Mouse (Mus musculus) small intestine, adult 2 months (tissue): ENCODE results near the gene Mark4. TPM values are rescaled to one million over a fixed set of nuclear protein-coding genes. Genes with fewer than 3 reads are reported as not detected.

Source experiments
- H3K27ac ChIP-seq: fragments of 200-500 bp; 2 replicates; pipeline ENCODE4 v1.5.1; 2012; ENCODE audit warnings: low read depth, low read length, control low read depth, inconsistent platforms; ENCODE audit not compliant: insufficient read depth
- H3K27me3 ChIP-seq: fragments of 200-500 bp; 2 replicates; pipeline ENCODE4 v1.6.1; 2012; ENCODE audit warnings: mild to moderate bottlenecking, moderate library complexity, low read length, inconsistent platforms; ENCODE audit not compliant: control insufficient read depth, insufficient read depth
- H3K36me3 ChIP-seq: fragments of 200-500 bp; 2 replicates; pipeline ENCODE4 v1.6.1; 2012; ENCODE audit warnings: mild to moderate bottlenecking, low read length, control low read depth, inconsistent platforms; ENCODE audit not compliant: control insufficient read depth, insufficient read depth
- H3K4me1 ChIP-seq: fragments of 200-500 bp; 2 replicates; pipeline ENCODE4 v1.6.1; 2012; ENCODE audit warnings: low read length, inconsistent platforms, mixed read lengths; ENCODE audit not compliant: control insufficient read depth, insufficient read depth, insufficient read length
- H3K4me3 ChIP-seq: fragments of 200-500 bp; 2 replicates; pipeline ENCODE4 v1.5.1; 2012; ENCODE audit warnings: low read depth, mild to moderate bottlenecking, control low read depth, inconsistent platforms, low read length, moderate library complexity
- CTCF ChIP-seq: fragments of 200-500 bp; IDR thresholded peaks from 2 replicates; pipeline ENCODE4 v1.5.1; 2012; ENCODE audit warnings: low read depth, mild to moderate bottlenecking, control low read depth, inconsistent platforms, low read length, moderate library complexity, mixed read lengths; ENCODE audit not compliant: insufficient replicate concordance, insufficient read length; ENCODE audit errors: extremely low read depth
- POLR2A ChIP-seq: fragments of 200-500 bp; IDR thresholded peaks from 2 replicates; pipeline ENCODE4 v1.6.1; 2012; ENCODE audit warnings: low read depth, mild to moderate bottlenecking, control low read depth, inconsistent platforms, low read length, moderate library complexity
- WGBS: fragments of 180-500 bp; shearing (Covaris S2); methylation state at CpG from one replicate; pipeline ENCODE4 v1.1.7; 2018; 5-methylcytosine and 5-hydroxymethylcytosine counted together
- polyA plus RNA-seq: library from polyadenylated mRNA; depleted of rRNA; stranded (reverse); fragments of >200 nt; gene quantifications from 2 replicates; pipeline ENCODE4 v1.2.3, GENCODE M21; 2012

The Mark4 gene
- polyA plus RNA-seq, 1 experiment = 27.4 TPM

DNA sequence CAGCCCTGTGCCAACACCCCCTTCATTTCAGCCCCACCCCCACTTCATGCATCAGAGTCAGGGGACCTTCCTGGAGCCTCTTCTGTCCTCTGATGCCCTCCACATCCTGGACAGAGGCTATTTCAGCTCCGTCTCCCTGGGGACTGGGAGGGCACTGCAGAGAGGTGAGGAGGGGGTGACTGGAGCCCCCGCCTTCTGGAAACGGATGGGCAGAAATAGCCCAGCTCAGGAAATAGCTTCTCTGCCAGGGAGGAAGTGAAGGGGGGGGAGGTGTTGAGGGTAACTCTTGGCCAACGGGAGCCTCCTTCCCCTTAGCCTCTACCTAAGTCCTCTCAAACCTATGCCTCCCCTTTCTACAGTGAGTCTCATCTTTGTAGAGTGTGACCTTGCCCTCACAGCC, 13.8 kb upstream of the Mark4 start:
- H3K4me3 ChIP-seq = no peak overlapping the region
- H3K27ac ChIP-seq = no peak overlapping the region
- peaks cover 32% of the 10 kb centered on the region for H3K27me3 ChIP-seq
- H3K4me1 ChIP-seq = peaks cover 3% of the 10 kb centered on the region; the same call in 1 of the 2 replicates
- TF ChIP-seq POLR2A (no peak), CTCF (no peak)
- no peaks in the 10 kb centered on the region for H3K36me3 ChIP-seq
- WGBS = 36% methylated on average over 4 of the region's 4 CpGs

DNA sequence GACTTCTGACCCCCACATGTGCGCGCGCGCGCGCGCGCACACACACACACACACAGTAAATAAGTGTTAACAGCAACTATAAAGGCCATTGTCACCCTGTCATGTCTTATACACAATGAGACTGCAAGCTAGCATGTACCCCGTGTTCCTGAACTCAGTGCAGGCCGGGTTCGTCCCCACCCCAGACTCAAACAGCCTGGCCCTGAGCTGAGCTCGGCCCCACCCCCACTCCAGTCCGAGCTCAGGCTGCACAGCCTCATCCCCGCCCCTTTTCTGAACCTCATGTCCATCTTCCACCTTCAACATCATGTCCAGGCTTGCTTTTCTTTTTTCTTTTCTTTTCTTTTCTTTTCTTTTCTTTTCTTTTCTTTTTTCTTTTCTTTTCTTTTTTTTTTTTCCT, 11.7 kb upstream of the Mark4 start:
- Histone ChIP-seq H3K27ac (no peak overlapping the region), H3K36me3 (no peaks in the 10 kb centered on the region), H3K27me3 (peaks cover 29% of the 10 kb centered on the region), H3K4me3 (no peak overlapping the region), H3K4me1 (peaks cover 3% of the 10 kb centered on the region; the same call in 1 of the 2 replicates)
- TF ChIP-seq POLR2A (no peak), CTCF (no peak)
- 18% methylated on average over 14 of the region's 14 CpGs for WGBS

DNA sequence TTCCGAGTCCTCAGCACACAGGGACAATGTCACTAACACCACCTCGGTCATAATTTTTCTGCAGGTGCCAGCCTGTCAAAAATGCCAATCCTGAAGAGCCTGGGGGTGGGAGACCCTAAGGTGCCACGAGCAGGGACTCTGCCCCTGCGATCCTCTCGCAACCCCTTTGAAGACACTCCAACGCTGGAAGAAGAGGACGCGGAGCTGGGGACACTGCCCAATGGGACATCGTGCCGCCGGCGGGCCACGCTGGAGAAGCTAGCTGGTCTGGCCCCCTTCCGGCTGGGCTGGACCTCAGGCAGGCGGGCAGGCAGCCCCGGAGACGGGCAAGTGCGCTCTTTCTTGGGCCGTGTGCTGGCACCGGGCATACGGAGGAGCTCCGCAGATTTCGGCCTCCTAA, 10.8 kb upstream of the Mark4 start:
- H3K4me1 ChIP-seq = peaks cover 2% of the 10 kb centered on the region; the same call in 1 of the 2 replicates
- H3K4me3 ChIP-seq = no peak overlapping the region
- H3K27ac ChIP-seq = no peak overlapping the region
- 40% methylated on average over 23 of the region's 23 CpGs for WGBS
- TF ChIP-seq CTCF (no peak), POLR2A (no peak)
- no peaks in the 10 kb centered on the region for H3K36me3 ChIP-seq
- peaks cover 23% of the 10 kb centered on the region for H3K27me3 ChIP-seq

DNA sequence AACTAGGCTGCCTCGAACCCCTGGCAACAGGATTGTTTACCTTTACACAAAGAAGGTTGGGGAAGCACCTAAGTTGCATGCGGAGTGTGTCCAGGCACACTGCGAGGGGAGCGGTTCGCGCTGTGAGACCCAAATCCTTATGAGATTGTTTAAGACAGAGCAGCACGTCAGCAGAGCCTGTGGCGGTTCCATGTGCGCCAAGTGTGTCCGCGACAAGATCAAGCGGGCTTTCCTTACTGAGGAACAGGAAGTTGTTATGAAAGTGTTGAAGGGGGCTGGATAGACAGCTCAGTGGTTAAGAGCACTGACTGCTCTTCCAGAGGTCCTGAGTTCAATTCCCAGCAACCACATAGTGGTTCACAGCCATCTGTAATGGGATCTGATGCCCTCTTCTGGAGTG, 9.7 kb upstream of the Mark4 start:
- TF ChIP-seq POLR2A (no peak), CTCF (no peak)
- WGBS = 60% methylated on average over 12 of the region's 12 CpGs
- Histone ChIP-seq H3K27me3 (peaks cover 18% of the 10 kb centered on the region), H3K4me1 (no peaks in the 10 kb centered on the region), H3K4me3 (no peak overlapping the region), H3K36me3 (no peaks in the 10 kb centered on the region), H3K27ac (no peak overlapping the region)

DNA sequence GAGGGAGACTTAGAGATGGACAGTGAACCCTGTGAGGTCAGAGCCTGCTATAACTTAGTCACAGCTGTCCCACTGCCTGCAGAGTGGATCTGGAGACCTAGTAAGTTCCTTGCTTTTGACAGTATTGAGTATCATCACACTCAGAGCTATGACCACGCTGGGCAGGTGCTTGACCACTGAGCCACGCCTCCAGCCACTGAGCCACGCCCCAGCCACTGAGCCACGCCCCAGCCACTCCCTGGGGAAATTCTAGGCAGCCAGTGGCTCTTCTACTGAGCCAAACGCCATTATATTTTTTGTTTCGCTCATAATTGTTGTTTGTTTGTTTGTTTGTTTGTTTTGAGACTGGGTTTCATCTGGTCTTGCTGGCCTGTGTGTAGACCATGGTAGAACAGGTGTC, 9.0 kb upstream of the Mark4 start:
- TF ChIP-seq CTCF = no peak
- no peak for TF ChIP-seq POLR2A
- Histone ChIP-seq H3K27ac (no peak overlapping the region), H3K36me3 (no peaks in the 10 kb centered on the region), H3K4me1 (no peaks in the 10 kb centered on the region), H3K4me3 (no peak overlapping the region), H3K27me3 (peaks cover 12% of the 10 kb centered on the region)
- WGBS = 25% methylated on average over 6 of the region's 6 CpGs

DNA sequence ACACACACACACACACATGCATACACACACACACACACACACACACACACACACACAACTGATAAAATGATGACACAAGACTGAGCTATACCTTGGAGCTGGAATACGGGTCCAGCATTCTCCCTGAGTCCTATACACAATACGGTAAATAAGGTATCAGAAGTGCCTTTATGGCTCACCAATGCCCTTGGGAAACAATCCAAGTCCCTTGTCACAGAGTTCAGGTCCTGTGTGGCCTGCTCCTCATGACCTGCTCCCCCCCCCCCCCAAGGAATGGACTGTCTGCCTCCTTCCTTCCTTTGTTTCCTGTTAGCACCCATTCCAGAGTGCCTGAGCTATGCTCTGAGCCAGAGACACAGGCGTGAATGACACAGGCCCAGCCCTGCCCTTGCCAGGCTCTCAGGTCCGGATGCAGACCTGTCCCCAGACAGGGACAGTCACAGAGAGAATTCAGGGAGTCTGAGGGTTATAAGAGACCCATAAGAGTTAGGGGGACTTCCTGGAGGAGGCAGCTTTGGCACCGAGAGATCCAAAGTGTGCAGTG, 8.1 kb upstream of the Mark4 start:
- TF ChIP-seq CTCF = no peak
- TF ChIP-seq POLR2A = no peak
- peaks cover 12% of the 10 kb centered on the region for H3K27me3 ChIP-seq
- H3K36me3 ChIP-seq = no peaks in the 10 kb centered on the region
- H3K27ac ChIP-seq = no peak overlapping the region
- no peaks in the 10 kb centered on the region for H3K4me1 ChIP-seq
- 47% methylated on average over 5 of the region's 5 CpGs for WGBS
- no peak overlapping the region for H3K4me3 ChIP-seq

DNA sequence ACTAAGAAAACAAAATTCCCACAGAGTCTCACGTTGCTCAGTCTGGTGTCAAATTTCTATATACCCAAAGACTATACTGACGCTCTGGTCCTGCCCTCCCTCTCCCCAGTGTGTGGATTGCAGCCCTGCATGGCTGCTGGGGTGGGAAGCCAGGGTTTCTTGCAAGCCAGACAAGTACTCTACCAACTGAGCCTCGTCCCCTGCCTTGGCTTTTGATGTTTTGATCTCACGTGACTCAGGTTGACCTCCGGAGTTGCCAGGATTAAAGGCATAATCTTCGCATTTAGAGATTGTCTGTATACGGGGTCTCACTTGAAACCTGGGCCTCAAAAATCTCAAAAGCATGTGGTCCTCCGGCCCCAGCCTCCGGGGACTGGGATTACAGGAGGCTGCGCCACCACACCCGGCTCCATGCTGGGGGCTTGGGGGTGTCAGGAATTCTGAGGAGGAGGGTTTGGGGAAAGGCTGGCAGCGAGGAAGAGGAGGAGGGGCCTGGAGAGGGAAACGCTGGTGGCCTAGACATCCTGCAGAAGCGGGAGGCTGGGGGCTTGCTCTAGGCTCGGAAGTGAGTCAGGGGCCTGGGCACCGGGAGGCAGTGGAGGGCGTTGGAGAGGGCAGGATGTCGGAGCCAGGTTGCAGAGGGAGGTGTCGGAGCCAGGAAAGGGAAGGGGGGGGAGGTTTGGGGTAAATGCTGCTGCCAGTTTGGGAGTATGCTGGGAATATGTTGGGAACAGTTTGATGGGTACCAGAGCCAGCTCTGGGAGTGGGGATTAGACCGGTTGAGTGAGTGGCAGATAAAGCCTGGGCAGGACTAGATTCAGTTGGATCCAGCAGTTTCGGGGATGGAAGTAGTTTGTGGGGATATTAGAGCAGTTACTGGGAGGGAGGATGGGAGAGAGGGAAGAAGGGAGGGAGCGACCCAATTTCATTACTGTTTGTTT, 6.0 kb upstream of the Mark4 start:
- H3K4me3 ChIP-seq = peak overlapping the region; percentile 41
- 32% methylated on average over 22 of the region's 22 CpGs for WGBS
- H3K4me1 ChIP-seq = peaks cover under 1% of the 10 kb centered on the region; the same call in 1 of the 2 replicates
- H3K27me3 ChIP-seq = peaks cover 6% of the 10 kb centered on the region
- no peaks in the 10 kb centered on the region for H3K36me3 ChIP-seq
- TF ChIP-seq POLR2A (no peak), CTCF (no peak)
- H3K27ac ChIP-seq = 0 out of 2 replicates have a peak overlapping the region, but pooled peaks have one; percentile 21
